Mouse (Mus musculus): ENCODE results near the gene Pgpep1l. TPM values are rescaled to one million over a fixed set of nuclear protein-coding genes. Genes with fewer than 3 reads are reported as not detected.

The Pgpep1l gene
- polyA plus RNA-seq, 1 experiment, result not detected

- WGBS, result 17% methylated on average over 18 of the region's 18 CpGs
- H3K36me3 ChIP-seq (ENCODE audit: control insufficient read depth, insufficient read depth, low read length), result no peaks in the 10 kb centered on the region
- peak overlapping the region; percentile 41 for H3K4me3 ChIP-seq (ENCODE audit: low read depth, low read length)
- peaks cover 7% of the 10 kb centered on the region; the same call in 1 of the 2 replicates for H3K4me1 ChIP-seq (ENCODE audit: control insufficient read depth, insufficient read depth, insufficient read length, low read length)
- H3K27me3 ChIP-seq (ENCODE audit: control insufficient read depth, insufficient read depth, low read length), result no peaks in the 10 kb centered on the region
- TF ChIP-seq CTCF (IDR thresholded peaks at IDR 0.05; ENCODE audit: extremely low read depth, insufficient read length, insufficient replicate concordance, low read depth, low read length) (peak; percentile 96), POLR2A (IDR thresholded peaks at IDR 0.05; ENCODE audit: low read depth, low read length) (no peak)
- H3K27ac ChIP-seq (ENCODE audit: insufficient read depth, low read depth, low read length), result no peak overlapping the region
These were observed 38.8 kb upstream of the Pgpep1l start for GRCm38 (mm10) chr7:68302586-68303433.

GRCm38 (mm10) chr7:68301160-68301559 is 37.1 kb upstream of the Pgpep1l start:
- Histone ChIP-seq H3K36me3 (ENCODE audit: control insufficient read depth, insufficient read depth, low read length) (no peaks in the 10 kb centered on the region), H3K27ac (ENCODE audit: insufficient read depth, low read depth, low read length) (no peak overlapping the region), H3K4me3 (ENCODE audit: low read depth, low read length) (no peak overlapping the region), H3K4me1 (ENCODE audit: control insufficient read depth, insufficient read depth, insufficient read length, low read length) (peaks cover 3% of the 10 kb centered on the region; the same call in 1 of the 2 replicates), H3K27me3 (ENCODE audit: control insufficient read depth, insufficient read depth, low read length) (no peaks in the 10 kb centered on the region)
- TF ChIP-seq POLR2A (IDR thresholded peaks at IDR 0.05; ENCODE audit: low read depth, low read length) (no peak), CTCF (IDR thresholded peaks at IDR 0.05; ENCODE audit: extremely low read depth, insufficient read length, insufficient replicate concordance, low read depth, low read length) (no peak)
- WGBS, result 77% methylated on average over 7 of the region's 7 CpGs

- no peak overlapping the region for H3K27ac ChIP-seq (ENCODE audit: insufficient read depth, low read depth, low read length)
- TF ChIP-seq POLR2A (IDR thresholded peaks at IDR 0.05; ENCODE audit: low read depth, low read length) (no peak), CTCF (IDR thresholded peaks at IDR 0.05; ENCODE audit: extremely low read depth, insufficient read length, insufficient replicate concordance, low read depth, low read length) (no peak)
- H3K36me3 ChIP-seq (ENCODE audit: control insufficient read depth, insufficient read depth, low read length), result no peaks in the 10 kb centered on the region
- H3K27me3 ChIP-seq (ENCODE audit: control insufficient read depth, insufficient read depth, low read length), result no peaks in the 10 kb centered on the region
- 74% methylated on average over 13 of the region's 13 CpGs for WGBS
- no peak overlapping the region for H3K4me3 ChIP-seq (ENCODE audit: low read depth, low read length)
- H3K4me1 ChIP-seq (ENCODE audit: control insufficient read depth, insufficient read depth, insufficient read length, low read length), result peaks cover 3% of the 10 kb centered on the region; the same call in 1 of the 2 replicates
These were observed 34.5 kb upstream of the Pgpep1l start for GRCm38 (mm10) chr7:68298381-68299076.

DNA sequence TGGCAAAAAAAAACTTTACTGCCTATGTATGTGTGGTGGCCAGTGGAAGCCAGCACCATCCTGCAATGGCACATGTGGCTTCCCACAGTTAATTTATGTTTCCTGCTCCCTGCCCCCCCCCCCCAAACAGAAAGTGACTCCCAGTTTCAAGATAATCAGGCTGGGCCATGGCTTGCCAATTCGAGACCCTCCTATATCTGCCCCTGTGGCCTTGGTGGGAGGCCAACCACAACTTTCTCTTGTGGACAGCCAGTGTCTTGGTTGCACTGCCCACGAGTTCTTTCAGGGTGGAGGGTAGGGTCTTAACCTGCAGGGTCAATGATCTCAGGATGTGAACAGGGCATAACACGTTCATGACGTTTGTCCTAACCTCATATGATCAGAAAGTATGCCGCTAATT is 32.5 kb upstream of the Pgpep1l start:
- Histone ChIP-seq H3K27me3 (ENCODE audit: control insufficient read depth, insufficient read depth, low read length) (no peaks in the 10 kb centered on the region), H3K27ac (ENCODE audit: insufficient read depth, low read depth, low read length) (no peak overlapping the region), H3K36me3 (ENCODE audit: control insufficient read depth, insufficient read depth, low read length) (no peaks in the 10 kb centered on the region), H3K4me3 (ENCODE audit: low read depth, low read length) (no peak overlapping the region), H3K4me1 (ENCODE audit: control insufficient read depth, insufficient read depth, insufficient read length, low read length) (no peaks in the 10 kb centered on the region)
- 87% methylated on average over 5 of the region's 5 CpGs for WGBS
- TF ChIP-seq POLR2A (IDR thresholded peaks at IDR 0.05; ENCODE audit: low read depth, low read length), result no peak

GRCm38 (mm10) chr7:68293997-68294789 is 30.2 kb upstream of the Pgpep1l start:
- Histone ChIP-seq H3K36me3 (ENCODE audit: control insufficient read depth, insufficient read depth, low read length) (no peaks in the 10 kb centered on the region), H3K4me1 (ENCODE audit: control insufficient read depth, insufficient read depth, insufficient read length, low read length) (no peaks in the 10 kb centered on the region), H3K27me3 (ENCODE audit: control insufficient read depth, insufficient read depth, low read length) (no peaks in the 10 kb centered on the region), H3K27ac (ENCODE audit: insufficient read depth, low read depth, low read length) (no peak overlapping the region), H3K4me3 (ENCODE audit: low read depth, low read length) (peak overlapping the region; percentile 27; the same call in 1 of the 2 replicates)
- TF ChIP-seq POLR2A (IDR thresholded peaks at IDR 0.05; ENCODE audit: low read depth, low read length) (no peak), CTCF (IDR thresholded peaks at IDR 0.05; ENCODE audit: extremely low read depth, insufficient read length, insufficient replicate concordance, low read depth, low read length) (no peak)
- WGBS, result 64% methylated on average over 16 of the region's 16 CpGs

- H3K4me3 ChIP-seq (ENCODE audit: low read depth, low read length), result no peak overlapping the region
- no peaks in the 10 kb centered on the region for H3K27me3 ChIP-seq (ENCODE audit: control insufficient read depth, insufficient read depth, low read length)
- no peaks in the 10 kb centered on the region for H3K4me1 ChIP-seq (ENCODE audit: control insufficient read depth, insufficient read depth, insufficient read length, low read length)
- no peak for TF ChIP-seq POLR2A (IDR thresholded peaks at IDR 0.05; ENCODE audit: low read depth, low read length)
- TF ChIP-seq CTCF (IDR thresholded peaks at IDR 0.05; ENCODE audit: extremely low read depth, insufficient read length, insufficient replicate concordance, low read depth, low read length), result no peak
- WGBS, result 56% methylated on average over 1 of the region's 1 CpGs
- H3K36me3 ChIP-seq (ENCODE audit: control insufficient read depth, insufficient read depth, low read length), result no peaks in the 10 kb centered on the region
- no peak overlapping the region for H3K27ac ChIP-seq (ENCODE audit: insufficient read depth, low read depth, low read length)
These were observed 27.6 kb upstream of the Pgpep1l start for GRCm38 (mm10) chr7:68291603-68292002.

All from small intestine, adult 2 months (tissue).